Mouse (Mus musculus) CH12.LX (cell line): Measurements from ENCODE around the gene Tef. TPM values are rescaled to one million over a fixed set of nuclear protein-coding genes. Genes with fewer than 3 reads are reported as not detected.

Source experiments
- DNase-seq: peaks from one replicate; pipeline ENCODE4 v3.0.0-alpha.2; 2013; ENCODE audit errors: extremely low read depth
- H3K27ac ChIP-seq: 2 replicates; pipeline ENCODE4 v1.5.1; 2012; ENCODE audit warnings: low read depth, mild to moderate bottlenecking, control low read depth, moderate library complexity; ENCODE audit not compliant: insufficient read depth
- H3K27me3 ChIP-seq: replicated peaks from 2 replicates; pipeline ENCODE3; 2012; ENCODE audit warnings: inconsistent platforms
- H3K36me3 ChIP-seq, 2 experiments: replicated peaks in 1 of 2; 2 replicates each; pipeline versions ENCODE3 to v1.6.1; 2012; ENCODE audit warnings: inconsistent platforms in 1 of 2, low read length in 1 of 2, mild to moderate bottlenecking in 1 of 2, mixed read lengths in 1 of 2, moderate library complexity in 1 of 2; ENCODE audit not compliant: control insufficient read depth in 1 of 2, insufficient read depth in 1 of 2
- H3K4me1 ChIP-seq, 2 experiments: 2 replicates each; pipeline ENCODE4 v1.6.1; 2012; ENCODE audit warnings: inconsistent platforms in 1 of 2, moderate library complexity in 1 of 2; ENCODE audit not compliant: insufficient read depth in 2 of 2, control insufficient read depth in 1 of 2
- H3K4me2 ChIP-seq: 2 replicates; pipeline ENCODE4 v1.6.1; 2012; ENCODE audit warnings: low read depth, mild to moderate bottlenecking, control low read depth; ENCODE audit not compliant: poor library complexity, insufficient read depth, severe bottlenecking
- H3K4me3 ChIP-seq, 3 experiments: fragments of 150-350 bp in 1 of 3; sonication (generic) in 1 of 3; replicated peaks in 1 of 3; 2 replicates each; pipeline versions ENCODE3 to v1.5.1; 2011 to 2012; ENCODE audit warnings: low read depth in 2 of 3, low read length in 2 of 3, mild to moderate bottlenecking in 2 of 3, moderate library complexity in 2 of 3, control low read depth in 1 of 3, improper control_type of control experiment in 1 of 3, inconsistent platforms in 1 of 3, mixed read lengths in 1 of 3; ENCODE audit not compliant: poor library complexity in 1 of 3
- H3K79me2 ChIP-seq: replicated peaks from 2 replicates; pipeline ENCODE4 v1.6.1; 2012; ENCODE audit warnings: mild to moderate bottlenecking, moderate library complexity; ENCODE audit not compliant: control insufficient read depth, poor library complexity, insufficient read depth, severe bottlenecking; ENCODE audit errors: extremely low read depth
- H3K9ac ChIP-seq: 2 replicates; pipeline ENCODE4 v1.6.1; 2012; ENCODE audit warnings: low read depth, mild to moderate bottlenecking, control low read depth, moderate library complexity; ENCODE audit not compliant: insufficient read depth
- H3K9me3 ChIP-seq: replicated peaks from 2 replicates; pipeline ENCODE3; 2012; ENCODE audit warnings: low read length, inconsistent platforms, mixed read lengths
- BHLHE40 ChIP-seq: IDR thresholded peaks from 2 replicates; pipeline ENCODE4 v1.6.1; 2011; ENCODE audit warnings: mild to moderate bottlenecking, low read depth, low read length, improper control_type of control experiment
- CHD1 ChIP-seq: IDR thresholded peaks from 2 replicates; pipeline ENCODE4 v1.6.1; 2012; ENCODE audit warnings: low read depth, low read length, improper control_type of control experiment, inconsistent platforms
- CHD2 ChIP-seq: IDR thresholded peaks from 2 replicates; pipeline ENCODE4 v1.6.1; 2011; ENCODE audit warnings: low read length, improper control_type of control experiment
- CTCF ChIP-seq, 2 experiments: IDR thresholded peaks in 1 of 2; conservative IDR thresholded peaks in 1 of 2; 2 replicates each; pipeline ENCODE4 v1.5.1; 2011 to 2012; ENCODE audit warnings: low read depth in 2 of 2, low read length in 2 of 2, improper control_type of control experiment in 1 of 2, inconsistent platforms in 1 of 2, mild to moderate bottlenecking in 1 of 2, moderate library complexity in 1 of 2
- ELF1 ChIP-seq: IDR thresholded peaks from 2 replicates; pipeline ENCODE4 v1.6.1; 2014; ENCODE audit warnings: low read depth, mild to moderate bottlenecking, inconsistent platforms, low read length, improper control_type of control experiment
- EP300 ChIP-seq: IDR thresholded peaks from 2 replicates; pipeline ENCODE4 v1.6.1; 2011; ENCODE audit warnings: low read length, improper control_type of control experiment
- ETS1 ChIP-seq: conservative IDR thresholded peaks from 2 replicates; pipeline ENCODE4 v1.6.1; 2012; ENCODE audit warnings: low read depth, mild to moderate bottlenecking, inconsistent platforms, low read length, improper control_type of control experiment, moderate library complexity
- GABPA ChIP-seq: IDR thresholded peaks from 2 replicates; pipeline ENCODE4 v1.6.1; 2012; ENCODE audit warnings: low read depth, low read length, improper control_type of control experiment, inconsistent platforms; ENCODE audit not compliant: insufficient replicate concordance
- HCFC1 ChIP-seq: IDR thresholded peaks from 2 replicates; pipeline ENCODE4 v1.6.1; 2012; ENCODE audit warnings: low read depth, mild to moderate bottlenecking, inconsistent platforms, low read length, improper control_type of control experiment
- IRF4 ChIP-seq: IDR thresholded peaks from 2 replicates; pipeline ENCODE4 v1.6.1; 2014; ENCODE audit warnings: low read depth, mild to moderate bottlenecking, inconsistent platforms, low read length, improper control_type of control experiment
- JUN ChIP-seq: IDR thresholded peaks from 2 replicates; pipeline ENCODE4 v1.6.1; 2011; ENCODE audit warnings: low read depth, mild to moderate bottlenecking, low read length, improper control_type of control experiment, moderate library complexity; ENCODE audit not compliant: insufficient read depth
- JUND ChIP-seq: conservative IDR thresholded peaks from 2 replicates; pipeline ENCODE4 v1.6.1; 2011; ENCODE audit warnings: low read depth, low read length, improper control_type of control experiment
- KAT2A ChIP-seq: IDR thresholded peaks from 2 replicates; pipeline ENCODE4 v1.6.1; 2012; ENCODE audit warnings: low read length, improper control_type of control experiment, inconsistent platforms; ENCODE audit not compliant: insufficient replicate concordance
- MAFK ChIP-seq: IDR thresholded peaks from 2 replicates; pipeline ENCODE4 v1.6.1; 2011; ENCODE audit warnings: low read length, improper control_type of control experiment; ENCODE audit not compliant: insufficient replicate concordance
- MAX ChIP-seq: IDR thresholded peaks from 2 replicates; pipeline ENCODE4 v1.6.1; 2011; ENCODE audit warnings: low read length, improper control_type of control experiment
- MAZ ChIP-seq: IDR thresholded peaks from 2 replicates; pipeline ENCODE4 v1.6.1; 2012; ENCODE audit warnings: low read depth, mild to moderate bottlenecking, inconsistent platforms, low read length, improper control_type of control experiment, moderate library complexity
- MEF2A ChIP-seq: IDR thresholded peaks from 2 replicates; pipeline ENCODE4 v1.6.1; 2014; ENCODE audit warnings: low read depth, mild to moderate bottlenecking, inconsistent platforms, low read length, improper control_type of control experiment, borderline replicate concordance
- MXI1 ChIP-seq: IDR thresholded peaks from 2 replicates; pipeline ENCODE4 v1.6.1; 2011; ENCODE audit warnings: mild to moderate bottlenecking, low read depth, low read length, improper control_type of control experiment
- MYC ChIP-seq: IDR thresholded peaks from 2 replicates; pipeline ENCODE4 v1.6.1; 2011; ENCODE audit warnings: low read depth, mild to moderate bottlenecking, improper control_type of control experiment, low read length
- NELFE ChIP-seq: IDR thresholded peaks from 2 replicates; pipeline ENCODE4 v1.6.1; 2011; ENCODE audit warnings: low read depth, low read length, improper control_type of control experiment
- NRF1 ChIP-seq: IDR thresholded peaks from 2 replicates; pipeline ENCODE4 v1.6.1; 2014; ENCODE audit warnings: low read depth, mild to moderate bottlenecking, inconsistent platforms, low read length, improper control_type of control experiment, moderate library complexity
- PAX5 ChIP-seq: IDR thresholded peaks from 2 replicates; pipeline ENCODE4 v1.6.1; 2012; ENCODE audit warnings: low read length, inconsistent platforms, mixed read lengths
- POLR2A ChIP-seq: IDR thresholded peaks from 2 replicates; pipeline ENCODE4 v1.6.1; 2011; ENCODE audit warnings: low read depth, mild to moderate bottlenecking, improper control_type of control experiment, low read length
- POLR2AphosphoS2 ChIP-seq: IDR thresholded peaks from 2 replicates; pipeline ENCODE4 v1.6.1; 2011; ENCODE audit warnings: low read depth, low read length, improper control_type of control experiment
- RAD21 ChIP-seq: IDR thresholded peaks from 2 replicates; pipeline ENCODE4 v1.6.1; 2011; ENCODE audit warnings: low read depth, mild to moderate bottlenecking, low read length, improper control_type of control experiment, moderate library complexity
- RCOR1 ChIP-seq: conservative IDR thresholded peaks from 2 replicates; pipeline ENCODE4 v1.6.1; 2012; ENCODE audit warnings: low read depth, mild to moderate bottlenecking, inconsistent platforms, low read length, improper control_type of control experiment
- SIN3A ChIP-seq: IDR thresholded peaks from 2 replicates; pipeline ENCODE4 v1.6.1; 2012; ENCODE audit warnings: low read length, improper control_type of control experiment, inconsistent platforms
- SMC3 ChIP-seq: IDR thresholded peaks from 2 replicates; pipeline ENCODE4 v1.6.1; 2011; ENCODE audit warnings: low read depth, low read length, improper control_type of control experiment
- TBP ChIP-seq: conservative IDR thresholded peaks from 2 replicates; pipeline ENCODE4 v1.6.1; 2011; ENCODE audit warnings: low read depth, low read length, improper control_type of control experiment
- TCF12 ChIP-seq: IDR thresholded peaks from 2 replicates; pipeline ENCODE4 v1.6.1; 2014; ENCODE audit warnings: low read depth, mild to moderate bottlenecking, inconsistent platforms, low read length, improper control_type of control experiment
- UBTF ChIP-seq: IDR thresholded peaks from 2 replicates; pipeline ENCODE4 v1.6.1; 2012; ENCODE audit warnings: low read depth, mild to moderate bottlenecking, inconsistent platforms, low read length, improper control_type of control experiment, moderate library complexity
- USF1 ChIP-seq: IDR thresholded peaks from 2 replicates; pipeline ENCODE4 v1.6.1; 2014; ENCODE audit warnings: low read depth, mild to moderate bottlenecking, inconsistent platforms, low read length, improper control_type of control experiment
- USF2 ChIP-seq: conservative IDR thresholded peaks from 2 replicates; pipeline ENCODE4 v1.6.1; 2011; ENCODE audit warnings: low read depth, low read length, improper control_type of control experiment
- ZC3H11A ChIP-seq: IDR thresholded peaks from 2 replicates; pipeline ENCODE4 v1.6.1; 2012; ENCODE audit warnings: low read depth, mild to moderate bottlenecking, inconsistent platforms, low read length, improper control_type of control experiment
- ZKSCAN1 ChIP-seq: IDR thresholded peaks from 2 replicates; pipeline ENCODE4 v1.6.1; 2012; ENCODE audit warnings: low read depth, inconsistent platforms, low read length, improper control_type of control experiment, borderline replicate concordance
- ZMIZ1 ChIP-seq: IDR thresholded peaks from 2 replicates; pipeline ENCODE4 v1.6.1; 2012; ENCODE audit warnings: low read depth, mild to moderate bottlenecking, inconsistent platforms, low read length, improper control_type of control experiment
- ZNF384 ChIP-seq: IDR thresholded peaks from 2 replicates; pipeline ENCODE4 v1.6.1; 2012; ENCODE audit warnings: low read depth, low read length, improper control_type of control experiment, inconsistent platforms
- dilution Hi-C: fragments of 300-500 bp; cut with MboI; formaldehyde crosslinking; loops from 2 replicates; pipeline ENCODE4 v1.14.3; 2020; ENCODE audit warnings: low sequenced_read_pairs; ENCODE audit not compliant: extremely low pct_unique_long_range_greater_than_20kb, extremely low pct_ligation_motif_present
- in situ Hi-C: fragments of 300-500 bp; cut with MboI; formaldehyde crosslinking; loops from 3 replicates; pipeline ENCODE4 v1.14.3; 2019; ENCODE audit warnings: low sequenced_read_pairs, low pct_ligation_motif_present, low pct_unique_long_range_greater_than_20kb, mixed read lengths
- polyA plus RNA-seq: library from polyadenylated mRNA; unstranded; fragments of >175 nt; gene quantifications from 2 replicates; pipeline ENCODE4 v1.2.1, GENCODE M21; 2012; ENCODE audit warnings: low read depth; ENCODE audit not compliant: insufficient read length
- total RNA-seq, 2 experiments: library from RNA; depleted of rRNA; stranded (reverse); fragments of 300-350 nt in 1 of 2; fragments of >200 nt in 1 of 2; gene quantifications; 2 replicates each; pipeline ENCODE4 v1.2.3; 2012 to 2014

Gene Tef
- total and polyA plus RNA-seq, 3 experiments = 14.7 to 17.2 (median 14.9) TPM

DNA sequence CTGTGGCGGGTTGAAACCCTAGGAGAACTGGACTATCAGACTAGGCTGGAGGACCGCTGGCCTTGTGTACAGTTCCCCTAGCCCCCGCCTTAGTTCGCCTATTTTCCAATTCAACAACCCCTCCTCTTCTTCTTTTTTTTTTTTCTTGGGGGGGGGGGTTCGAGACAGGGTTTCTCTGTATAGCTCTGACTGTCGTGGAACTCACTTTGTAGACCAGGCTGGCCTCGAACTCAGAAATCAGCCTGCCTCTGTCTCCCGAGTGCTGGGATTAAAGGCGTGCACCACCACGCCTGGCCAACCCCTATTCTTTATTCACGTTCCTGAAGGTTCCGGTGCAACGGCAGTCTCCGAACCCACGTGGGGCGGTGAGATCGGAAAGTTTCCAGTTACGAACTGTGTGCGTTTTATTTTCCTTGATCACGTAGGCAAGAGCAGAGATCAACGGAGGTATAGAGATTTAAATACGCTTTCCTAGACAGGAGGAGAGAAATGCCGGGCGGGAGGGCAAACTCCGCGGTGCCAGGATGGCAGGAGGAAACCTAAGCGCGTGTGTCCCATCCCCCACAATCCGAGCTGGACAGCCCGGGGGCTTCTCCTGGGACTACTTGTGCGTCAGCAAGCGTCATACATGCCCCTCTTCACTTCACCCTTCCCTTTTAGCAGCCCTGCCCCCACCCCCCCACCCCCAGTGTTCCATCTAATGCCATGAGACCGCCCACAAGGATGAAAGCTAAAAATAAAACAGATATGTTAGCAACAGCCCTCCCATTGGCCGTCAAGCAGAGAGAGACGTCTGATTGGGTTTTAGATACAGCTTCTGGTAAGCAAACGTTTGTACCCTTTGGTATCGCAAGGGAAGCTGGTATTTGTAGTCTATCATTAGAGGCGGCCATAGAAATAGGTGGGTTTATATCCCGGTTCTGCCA lies 57.4 kb downstream of the Tef start:
- Histone ChIP-seq H3K9me3 (no peaks in the 10 kb centered on the region), H3K4me3 (peak overlapping the region; percentile 74 to 89 (median 89)), H3K27me3 (no peaks in the 10 kb centered on the region), H3K79me2 (peaks cover 30% of the 10 kb centered on the region), H3K9ac (peak overlapping the region; percentile 75), H3K4me1 (peaks cover 3 to 22% of the 10 kb centered on the region in 2 experiments; a peak in 2 of 4 replicates), H3K4me2 (peak overlapping the region; percentile 48), H3K36me3 (peaks cover 4 to 19% of the 10 kb centered on the region in 2 experiments), H3K27ac (peak overlapping the region; percentile 75)
- in situ Hi-C loops (no loop called here), dilution Hi-C loops (no loop called here)
- peak; percentile 97 for DNase-seq
- no peak for TF ChIP-seq NRF1
- TF ChIP-seq USF2 = no peak; the same call in 1 of the 2 replicates
- no peak for TF ChIP-seq RAD21
- 0 out of 2 replicates have a peak, but pooled peaks have one; percentile 57 for TF ChIP-seq KAT2A
- TF ChIP-seq EP300 = no peak
- TF ChIP-seq GABPA = no peak
- TF ChIP-seq JUND = no peak
- TF ChIP-seq MAFK = no peak
- TF ChIP-seq HCFC1 = peak; percentile 91
- TF ChIP-seq MYC = peak; percentile 94
- peak; percentile 95 for TF ChIP-seq MEF2A
- no peak for TF ChIP-seq ZKSCAN1
- TF ChIP-seq NELFE = peak; percentile 43; the same call in 1 of the 2 replicates
- TF ChIP-seq CHD1 = no peak
- no peak for TF ChIP-seq SMC3
- TF ChIP-seq TCF12 = peak; percentile 53; the same call in 1 of the 2 replicates
- TF ChIP-seq TBP = 0 out of 2 replicates have a peak, but pooled peaks have one; percentile 39
- no peak for TF ChIP-seq PAX5
- TF ChIP-seq POLR2AphosphoS2 = no peak
- peak; percentile 91 for TF ChIP-seq CHD2
- TF ChIP-seq UBTF = no peak
- TF ChIP-seq RCOR1 = 0 out of 2 replicates have a peak, but pooled peaks have one; percentile 23
- peak; percentile 95 for TF ChIP-seq MXI1
- TF ChIP-seq MAX = peak; percentile 93
- TF ChIP-seq ELF1 = peak; percentile 44; the same call in 1 of the 2 replicates
- TF ChIP-seq CTCF (conservative IDR thresholded peaks at IDR 0.05 in 1 of 2, IDR thresholded peaks at IDR 0.05 in 1 of 2; ENCODE audit: low read depth in 2 of 2, low read length in 2 of 2) = no peak
- TF ChIP-seq ZC3H11A = no peak
- peak; percentile 53 for TF ChIP-seq ETS1
- no peak for TF ChIP-seq ZMIZ1
- TF ChIP-seq SIN3A = peak; percentile 64
- TF ChIP-seq MAZ = peak; percentile 66
- peak; percentile 61 for TF ChIP-seq POLR2A
- no peak for TF ChIP-seq JUN
- TF ChIP-seq BHLHE40 = peak; percentile 90
- no peak; the same call in 1 of the 2 replicates for TF ChIP-seq IRF4
- peak; percentile 53 for TF ChIP-seq USF1
- peak; percentile 73 for TF ChIP-seq ZNF384
